Mouse (Mus musculus): ENCODE measurements around the gene Tbc1d22a.

Tbc1d22a gene

DNA sequence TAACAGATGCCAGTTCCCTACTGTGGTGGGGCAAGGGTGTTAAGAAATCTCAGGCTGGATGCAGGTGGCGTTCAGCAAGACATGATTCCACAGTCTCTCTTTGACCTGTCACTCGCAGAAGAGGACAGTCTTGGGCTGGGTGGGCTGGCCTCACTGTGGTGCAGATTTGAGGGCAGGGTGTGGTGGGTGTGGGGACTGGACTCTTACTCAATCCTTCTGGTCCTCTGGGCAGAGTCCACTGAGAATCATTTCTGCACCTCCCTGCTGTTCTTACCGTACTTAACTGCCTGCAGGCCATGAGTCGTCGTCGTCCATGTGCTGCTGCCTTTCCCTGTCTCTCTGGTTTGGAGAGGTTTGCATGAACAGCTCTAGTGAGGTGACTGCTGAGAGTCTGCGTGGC is 61.5 kb downstream of the Tbc1d22a start:
- intact Hi-C loops (cut with DNase I) = no loop called here

DNA sequence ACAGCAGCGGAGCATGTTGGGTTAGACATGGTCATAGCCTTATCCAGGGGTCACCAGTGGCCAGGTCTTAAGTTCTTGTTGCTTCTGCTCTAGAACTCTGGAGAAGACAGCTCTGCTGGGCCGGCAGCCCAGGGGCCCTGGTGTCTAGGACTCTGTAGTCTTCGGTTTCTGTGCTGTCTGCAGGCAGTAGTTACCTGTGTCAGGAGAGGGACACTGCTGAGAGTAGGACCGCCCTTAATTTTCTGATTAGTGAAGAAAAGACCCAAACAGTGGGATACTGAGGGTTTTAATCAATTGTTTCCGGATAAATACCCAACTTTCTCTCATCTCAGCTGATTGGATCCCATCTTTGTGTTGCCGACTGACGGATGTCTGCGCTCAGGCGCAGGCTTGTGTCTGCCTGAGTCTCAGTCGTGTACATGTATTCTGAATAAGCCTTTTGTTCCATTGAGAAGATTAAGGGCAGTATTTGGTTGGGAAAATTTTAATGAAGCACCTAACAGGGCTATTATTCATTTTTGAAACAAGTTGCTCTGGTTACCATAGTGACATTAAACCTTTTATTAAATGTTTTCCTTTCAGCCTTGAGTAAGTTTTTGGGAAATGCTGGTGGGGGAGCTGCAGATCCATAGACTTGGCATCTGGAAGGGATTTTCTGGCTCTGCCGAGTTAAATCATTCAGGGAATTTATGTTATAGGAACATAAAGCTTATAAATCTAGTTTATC is 62.4 kb downstream of the Tbc1d22a start:
- intact Hi-C loops (cut with DNase I) = no loop called here

- intact Hi-C loops (cut with DNase I) = no loop called here
Measured at GRCm38 (mm10) chr15:86277428-86277827, 63.2 kb downstream of the Tbc1d22a start.

GRCm38 (mm10) chr15:86279059-86279974 is 65.1 kb downstream of the Tbc1d22a start:
- intact Hi-C loops (cut with DNase I) = no loop called here

GRCm38 (mm10) chr15:86280137-86280536 is 65.9 kb downstream of the Tbc1d22a start:
- intact Hi-C loops (cut with DNase I) = no loop called here

DNA sequence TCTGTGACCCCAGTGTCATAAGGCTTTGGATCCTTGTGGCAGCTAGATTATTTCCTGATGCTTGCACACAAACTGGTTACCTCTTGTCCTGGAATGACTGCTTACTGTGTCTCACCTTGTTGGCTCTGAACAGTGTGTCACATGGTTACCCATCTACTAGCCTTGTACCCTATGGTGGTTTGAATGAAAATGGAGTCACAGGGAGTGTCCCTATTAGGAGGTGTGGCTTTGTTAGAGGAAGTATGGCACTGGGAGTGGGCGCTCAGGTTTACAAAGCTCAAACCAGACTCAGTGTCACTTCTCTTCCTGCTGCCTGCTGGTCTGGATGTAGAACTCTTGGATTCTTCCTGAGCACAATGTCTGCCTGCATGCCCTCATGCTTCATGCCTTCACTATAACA is 69.0 kb downstream of the Tbc1d22a start:
- intact Hi-C loops (cut with DNase I) = no loop called here

DNA sequence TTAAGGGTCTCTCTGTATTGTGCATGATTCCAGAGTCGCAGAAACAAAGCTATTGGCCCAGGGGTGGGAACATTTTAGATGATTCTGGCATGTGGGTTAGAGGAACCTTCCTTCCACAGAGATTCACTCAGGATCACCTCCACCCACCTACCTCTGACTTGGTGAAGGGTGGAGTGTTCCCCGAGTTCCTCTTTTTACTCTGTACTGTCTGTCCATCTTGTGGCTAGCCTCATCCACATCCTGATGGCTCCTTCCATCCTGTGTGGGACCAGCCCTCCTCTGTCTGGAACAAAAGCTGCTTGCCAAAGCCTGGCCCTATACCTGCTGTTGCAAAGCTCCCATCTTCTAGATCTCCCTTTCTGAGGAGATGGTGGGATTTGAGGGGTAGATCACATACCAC is 71.0 kb downstream of the Tbc1d22a start:
- intact Hi-C loops (cut with DNase I) = no loop called here

DNA sequence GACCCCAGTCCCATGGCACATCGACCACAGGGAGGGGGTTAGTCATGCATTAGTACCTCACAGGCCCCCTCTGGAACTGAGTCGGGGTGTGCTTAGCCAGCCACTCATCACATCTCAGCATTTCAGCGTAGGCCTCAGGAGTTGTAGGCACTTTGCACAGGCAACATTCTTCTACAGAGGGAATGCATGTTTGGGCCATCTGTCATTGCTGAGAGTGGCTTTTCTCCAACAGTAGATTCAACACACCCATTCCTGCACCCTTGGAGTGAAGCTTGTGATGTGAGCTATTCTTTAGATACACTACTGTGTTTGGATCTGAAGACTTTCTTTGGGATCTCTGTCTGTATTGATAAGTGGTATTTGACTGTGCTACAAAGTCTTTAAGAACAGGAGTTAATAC is 75.8 kb downstream of the Tbc1d22a start:
- intact Hi-C loops (cut with DNase I) = no loop called here

DNA sequence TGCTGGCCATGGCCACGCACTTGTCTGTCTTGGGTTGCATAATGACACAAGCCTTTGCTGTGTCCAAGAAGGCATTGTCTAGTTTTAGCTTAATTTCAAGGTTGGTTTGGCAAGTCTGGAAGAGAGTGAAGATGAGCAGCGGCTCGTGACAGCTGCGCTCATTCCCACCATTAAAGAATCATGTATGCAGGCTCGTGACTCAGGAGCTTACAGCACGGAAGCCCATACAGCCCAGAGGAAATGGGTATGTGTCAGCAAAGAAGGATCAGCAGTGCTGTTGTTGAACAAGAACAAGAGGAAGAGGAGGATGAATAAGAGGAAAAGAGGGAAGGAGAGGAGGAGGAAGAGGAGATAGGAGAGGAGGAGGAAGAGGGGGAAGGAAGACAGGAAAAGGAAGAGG is 78.0 kb downstream of the Tbc1d22a start:
- intact Hi-C loops (cut with DNase I) = no loop called here

- intact Hi-C loops (cut with DNase I) = no loop called here
Measured at GRCm38 (mm10) chr15:86294426-86294825, 80.2 kb downstream of the Tbc1d22a start.

DNA sequence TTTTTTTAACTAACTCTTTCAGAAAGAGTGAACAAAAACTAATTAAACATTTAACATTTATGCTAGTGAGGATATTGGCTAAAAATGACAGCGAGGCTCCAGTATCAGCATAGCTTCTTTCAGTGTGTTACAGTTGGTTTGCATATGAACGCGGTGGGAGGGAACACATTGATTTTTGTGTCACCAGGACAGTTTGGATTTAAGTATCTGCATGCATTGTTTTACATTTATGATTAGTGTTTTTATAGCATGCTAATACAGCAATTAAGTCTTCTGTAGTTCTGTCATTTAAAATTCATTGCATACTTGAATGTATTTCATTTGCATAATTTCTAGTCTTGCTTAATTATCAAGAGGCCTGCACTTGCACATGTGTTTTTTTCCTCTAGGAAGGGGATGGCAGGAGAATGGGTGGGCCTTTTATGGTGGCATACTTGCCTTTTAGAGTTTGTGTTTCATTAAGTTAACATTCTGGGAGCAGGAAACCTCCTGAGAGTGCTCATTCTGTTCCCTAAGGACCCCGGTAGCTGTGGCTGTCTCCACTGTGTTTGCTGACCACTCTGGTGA is 81.5 kb downstream of the Tbc1d22a start:
- intact Hi-C loops (cut with DNase I) = no loop called here

DNA sequence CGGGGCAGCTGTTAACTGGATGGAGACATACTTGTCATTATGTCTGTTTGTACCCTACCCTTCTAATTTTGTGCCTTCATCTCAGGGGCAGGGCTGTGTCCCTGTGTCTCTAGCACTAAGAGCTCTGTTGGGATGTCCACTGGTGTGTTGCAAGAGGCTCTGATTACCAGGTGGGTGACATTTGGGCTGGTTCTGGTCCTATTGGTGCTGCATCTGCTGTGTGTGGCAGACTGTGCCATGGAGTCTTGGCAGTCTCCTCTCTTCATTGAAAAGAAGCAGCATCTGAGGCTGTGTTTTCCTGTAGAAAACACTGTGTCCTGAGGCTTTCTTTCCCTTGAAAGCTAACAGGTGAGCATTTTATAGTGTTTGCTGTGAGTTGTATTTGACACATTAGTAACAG is 83.0 kb downstream of the Tbc1d22a start:
- intact Hi-C loops (cut with DNase I) = no loop called here

GRCm38 (mm10) chr15:86303876-86304275 is 89.6 kb downstream of the Tbc1d22a start:
- intact Hi-C loops (cut with DNase I) = loop anchor here (5.0 kb wide), 1 partner anchor 42 kb away; no protein-coding TSS in a partner anchor

DNA sequence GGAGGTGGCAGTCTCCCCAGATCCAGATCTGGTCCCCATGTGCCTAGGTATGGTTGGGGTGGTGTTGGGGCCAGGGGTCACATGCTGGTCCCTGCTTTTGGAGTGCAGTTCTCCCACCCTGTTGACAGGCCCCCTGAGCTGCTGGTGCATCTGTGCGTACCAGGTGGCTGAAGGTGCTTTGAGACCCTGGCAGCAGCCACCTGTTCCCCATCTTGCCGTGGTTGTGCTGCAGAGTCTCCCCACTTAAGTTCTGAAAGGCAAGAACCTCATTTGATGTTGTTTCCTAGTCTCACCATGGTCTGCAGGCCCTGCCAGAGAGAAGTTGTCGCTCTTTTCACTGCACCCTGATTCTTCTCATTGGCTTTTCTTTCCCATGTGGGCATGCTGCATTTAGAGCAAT is 90.6 kb downstream of the Tbc1d22a start:
- intact Hi-C loops (cut with DNase I) = loop anchor here (5.0 kb wide), 1 partner anchor 43 kb away; no protein-coding TSS in a partner anchor

DNA sequence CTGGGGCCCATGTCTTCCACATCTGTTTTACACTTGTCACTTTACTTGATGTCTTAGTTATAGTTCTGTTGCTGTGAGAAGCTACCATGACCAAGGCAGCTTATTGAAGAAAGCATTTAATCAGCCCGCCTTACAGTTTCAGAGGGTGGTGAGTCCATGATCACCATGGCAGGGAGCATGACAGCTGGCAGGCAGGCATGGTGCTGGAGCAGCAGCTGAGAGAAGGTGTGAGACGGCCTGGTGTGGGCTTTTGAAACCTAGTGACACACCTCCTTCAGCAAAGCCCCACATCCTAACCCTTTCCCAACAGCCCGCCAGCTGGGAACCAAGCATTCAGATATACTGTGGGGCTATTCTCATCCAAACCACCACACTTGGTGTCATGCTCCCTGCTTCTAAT is 91.0 kb downstream of the Tbc1d22a start:
- intact Hi-C loops (cut with DNase I) = no loop called here

DNA sequence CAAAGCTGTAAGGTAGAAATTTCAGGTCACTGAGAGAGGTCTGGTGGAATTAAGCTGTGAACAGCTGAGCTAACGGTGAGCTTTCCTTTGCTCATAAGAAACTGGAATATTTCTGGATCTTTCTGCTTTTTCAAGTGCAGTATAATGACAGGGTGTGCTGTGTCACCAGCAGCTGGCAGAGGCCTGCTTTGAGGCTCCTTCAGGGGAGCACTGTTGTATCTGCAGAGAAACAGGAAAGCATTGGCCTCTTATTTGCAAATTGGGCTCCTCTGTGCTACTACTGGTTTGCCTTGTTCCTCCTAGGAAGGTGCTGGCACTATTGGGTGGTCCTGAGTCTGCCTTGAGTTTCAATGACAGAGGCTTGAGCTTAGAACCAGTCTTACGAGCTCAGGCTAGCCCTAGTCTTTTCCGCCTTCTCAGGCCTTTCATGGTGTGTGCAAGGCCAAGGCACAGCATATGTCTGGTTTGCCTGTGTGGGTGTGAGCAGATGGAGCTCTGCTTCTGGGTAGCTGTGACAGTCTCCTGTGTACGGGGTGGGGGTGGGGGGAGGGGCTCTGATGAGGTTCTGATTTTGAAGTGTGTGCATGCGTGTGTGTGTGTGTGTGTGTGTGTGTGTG is 95.1 kb downstream of the Tbc1d22a start:
- intact Hi-C loops (cut with DNase I) = no loop called here

- intact Hi-C loops (cut with DNase I) = no loop called here
Measured at GRCm38 (mm10) chr15:86320803-86321510, 106.7 kb downstream of the Tbc1d22a start.

GRCm38 (mm10) chr15:86326341-86326740 is 112.1 kb downstream of the Tbc1d22a start:
- intact Hi-C loops (cut with DNase I) = no loop called here

DNA sequence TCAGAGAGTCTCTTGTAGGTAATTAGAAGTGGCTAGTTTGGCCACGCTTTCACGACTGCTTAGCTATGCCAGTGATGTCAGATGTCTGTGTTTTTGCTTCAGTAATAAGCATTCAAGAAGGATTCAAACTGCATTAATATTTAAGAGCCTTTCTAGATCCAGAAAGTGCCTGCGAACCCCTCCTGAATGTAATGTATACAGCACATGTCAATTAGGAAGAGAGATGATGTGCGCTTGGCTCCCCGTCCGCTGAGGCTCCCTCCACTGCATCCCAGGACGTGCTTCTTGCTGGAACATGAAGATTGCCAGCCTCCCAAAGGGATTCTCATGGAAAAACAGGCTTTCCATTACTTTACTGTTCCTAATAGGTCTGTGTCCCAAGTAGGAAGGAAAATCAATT is 115.7 kb downstream of the Tbc1d22a start:
- intact Hi-C loops (cut with DNase I) = no loop called here

DNA sequence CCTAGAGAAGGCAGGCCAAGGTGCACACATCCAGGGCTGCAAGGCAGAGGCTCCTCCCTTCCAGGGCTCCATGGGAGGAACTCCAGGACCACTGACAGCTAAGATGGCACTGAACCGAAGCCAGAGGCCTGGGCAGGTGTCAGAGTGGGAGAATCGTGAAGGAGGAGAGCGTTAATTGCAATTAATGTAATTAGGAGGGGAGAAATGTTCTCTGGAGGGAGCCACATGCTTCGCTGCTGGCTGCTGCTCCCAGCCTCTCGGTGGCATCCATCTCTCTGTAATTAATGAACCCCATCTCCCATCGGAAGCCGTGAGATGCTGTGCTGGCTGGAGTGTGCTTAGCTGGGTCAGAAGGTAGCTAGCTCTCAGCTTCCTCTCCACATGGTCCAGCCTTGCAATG is 116.2 kb downstream of the Tbc1d22a start:
- intact Hi-C loops (cut with DNase I) = no loop called here

Data from adrenal gland (tissue).